Comparison of ENCODE assay signal across 9 mouse cellular contexts in genomic region chr2:104318881-104319280, GRCm38 (mm10).
DNase-seq lines count a peak whose midpoint lies in the region; ATAC-seq and TF ChIP-seq lines count a peak whose summit lies in the region.
"Had no signal": no experiment of that assay in that cellular context is flagged by ENCODE, and none has a peak within 500 bp of the region (broad histone marks: within the 10 kb centered on the region; RNA-seq: fewer than 3 reads in every experiment).

No protein-coding gene starts in this region.

- H3K4me1 ChIP-seq in kidney, embryonic 16.5 days (ENCODE audit: insufficient read depth, low read length), result 0 out of 2 replicates have a peak, but pooled peaks cover 5% of the 10 kb centered on the region
- H3K4me1 ChIP-seq in cortical plate, adult 2 months (ENCODE audit: control insufficient read depth, insufficient read depth, low read length), result peaks cover 31% of the 10 kb centered on the region

- peak; percentile 55 for TF ChIP-seq POLR2A in cortical plate, adult 2 months (IDR thresholded peaks at IDR 0.05; ENCODE audit: extremely low read depth, insufficient read depth, low read length)

- no peak for TF ChIP-seq CTCF in cortical plate, adult 2 months (IDR thresholded peaks at IDR 0.05; ENCODE audit: extremely low read depth, insufficient read depth, low read length)

- H3K4me2 ChIP-seq in kidney, embryonic 16.5 days (replicated peaks; ENCODE audit: low read depth, low read length), result no peak overlapping the region
- H3K4me2 ChIP-seq: embryonic facial prominence, embryonic 13.5 days had no signal

- ATAC-seq in kidney, embryonic 16.5 days (ENCODE audit: low FRiP score, low TSS enrichment), result no peak

- H3K36me3 ChIP-seq in kidney, embryonic 16.5 days (ENCODE audit: insufficient read depth, low read length), result no peaks in the 10 kb centered on the region
- H3K36me3 ChIP-seq: embryonic facial prominence, embryonic 13.5 days had no signal

- H3K9me3 ChIP-seq in kidney, embryonic 16.5 days (ENCODE audit: low read length), result no peaks in the 10 kb centered on the region
- H3K9me3 ChIP-seq: embryonic facial prominence, embryonic 13.5 days had no signal

- H3K27me3 ChIP-seq in kidney, embryonic 16.5 days (ENCODE audit: insufficient read depth, low read length), result 0 out of 2 replicates have a peak, but pooled peaks cover 4% of the 10 kb centered on the region
- H3K27me3 ChIP-seq: embryonic facial prominence, embryonic 13.5 days had no signal

- H3K4me3 ChIP-seq in kidney, embryonic 16.5 days (ENCODE audit: low read length), result no peak overlapping the region
- H3K4me3 ChIP-seq in cortical plate, adult 2 months (ENCODE audit: insufficient read depth, low read length), result no peak overlapping the region
- H3K4me3 ChIP-seq: embryonic facial prominence, embryonic 13.5 days had no signal

- no peak overlapping the region for H3K9ac ChIP-seq in kidney, embryonic 16.5 days (replicated peaks; ENCODE audit: low read length)
- H3K9ac ChIP-seq: embryonic facial prominence, embryonic 13.5 days had no signal

- peak; percentile 12 to 22 for DNase-seq in kidney, postnatal 4 days
- peak; percentile 57 to 59 for DNase-seq in layer of hippocampus, postnatal 14 days (ENCODE audit: low spot score in 2 of 2)
- peak; percentile 76 to 87 for DNase-seq in right cerebral cortex, postnatal 10 days (ENCODE audit: low spot score in 2 of 2)
- no peak for DNase-seq in embryo, embryonic 9.5 days (ENCODE audit: extremely low spot score)
- DNase-seq in urinary bladder, postnatal 4 days (ENCODE audit: low spot score in 2 of 2), result no peak
- DNase-seq: kidney, adult 2 months had no signal

- H3K27ac ChIP-seq in kidney, embryonic 16.5 days (ENCODE audit: low read length), result no peak overlapping the region
- H3K27ac ChIP-seq in cortical plate, adult 2 months (ENCODE audit: insufficient read depth, low read length), result peak overlapping the region; percentile 55
- H3K27ac ChIP-seq: embryonic facial prominence, embryonic 13.5 days had no signal

- 30% methylated on average over 8 of the region's 8 CpGs for WGBS in kidney, embryonic 16.5 days

Comparison
In these comparisons a context has a peak if more than half of its experiments do, and no peak if none do; other contexts are left out.
1. DNase-seq: peak in kidney, postnatal 4 days (2 of 2), layer of hippocampus, postnatal 14 days (2 of 2) and right cerebral cortex, postnatal 10 days (2 of 2); none in embryo, embryonic 9.5 days (single experiment) and urinary bladder, postnatal 4 days (0 of 2).